Mouse (Mus musculus): ENCODE results near the gene Hnrnph2.

Hnrnph2 gene

GRCm38 (mm10) chrX:134600659-134601379 is at the start of gene Hnrnph2, which contains the start of gene Gla:
Hnrnph2 (plus strand) TSS chrX:134601179.
Gla (minus strand) TSS chrX:134601125.
- peak; percentile 98 for DNase-seq (ENCODE audit: low read depth, low spot score)

GRCm38 (mm10) chrX:134553326-134553725 is 47.7 kb upstream of the Hnrnph2 start:
- DNase-seq (ENCODE audit: low read depth, low spot score), result no peak

- no peak for DNase-seq (ENCODE audit: low read depth, low spot score)
Observed at GRCm38 (mm10) chrX:134554425-134554824, 46.6 kb upstream of the Hnrnph2 start.

DNA sequence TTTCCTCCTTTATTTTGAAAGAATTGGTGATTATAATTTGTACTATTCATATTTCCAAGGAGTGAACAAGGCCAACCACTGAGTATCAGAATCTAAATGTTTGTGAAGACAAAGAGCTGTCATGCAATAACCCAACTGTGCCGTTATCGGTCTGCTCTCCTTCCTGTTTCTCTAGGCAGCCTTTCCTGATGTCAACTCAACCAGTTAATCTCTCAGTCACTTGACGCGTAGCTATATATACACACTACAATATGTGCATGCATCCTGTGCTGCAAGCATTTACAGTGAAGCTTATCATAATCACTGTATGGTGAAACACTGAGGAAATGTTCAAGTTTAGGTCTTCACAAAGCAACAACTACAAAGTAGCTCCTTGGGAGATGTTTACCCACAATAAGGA is 36.7 kb upstream of the Hnrnph2 start:
- no peak for DNase-seq (ENCODE audit: low read depth, low spot score)

GRCm38 (mm10) chrX:134566536-134567222 is 34.3 kb upstream of the Hnrnph2 start:
- DNase-seq (ENCODE audit: low read depth, low spot score), result no peak

DNA sequence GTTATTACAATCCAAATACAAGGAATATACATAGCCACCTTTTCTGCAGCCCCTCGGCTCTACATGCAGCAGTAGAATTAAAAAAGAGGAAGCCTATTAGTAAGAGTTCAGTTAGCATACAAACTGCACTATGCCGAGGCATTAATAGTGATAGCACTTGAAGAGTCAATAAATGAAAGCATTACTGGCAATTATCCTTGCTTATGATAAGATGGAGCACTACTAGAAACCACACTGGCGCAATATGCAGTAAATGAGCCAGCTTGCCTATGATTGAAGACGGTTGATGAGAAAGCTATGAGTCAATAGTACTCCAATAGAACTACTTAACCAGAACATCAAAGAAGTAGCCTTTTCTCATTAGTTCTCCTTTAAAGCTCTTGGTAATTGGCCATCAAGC is 23.1 kb upstream of the Hnrnph2 start:
- DNase-seq (ENCODE audit: low read depth, low spot score), result no peak

GRCm38 (mm10) chrX:134580528-134581305 is 20.3 kb upstream of the Hnrnph2 start:
- DNase-seq (ENCODE audit: low read depth, low spot score), result no peak

- DNase-seq (ENCODE audit: low read depth, low spot score), result no peak
Observed at GRCm38 (mm10) chrX:134582270-134582669, 18.7 kb upstream of the Hnrnph2 start.

DNA sequence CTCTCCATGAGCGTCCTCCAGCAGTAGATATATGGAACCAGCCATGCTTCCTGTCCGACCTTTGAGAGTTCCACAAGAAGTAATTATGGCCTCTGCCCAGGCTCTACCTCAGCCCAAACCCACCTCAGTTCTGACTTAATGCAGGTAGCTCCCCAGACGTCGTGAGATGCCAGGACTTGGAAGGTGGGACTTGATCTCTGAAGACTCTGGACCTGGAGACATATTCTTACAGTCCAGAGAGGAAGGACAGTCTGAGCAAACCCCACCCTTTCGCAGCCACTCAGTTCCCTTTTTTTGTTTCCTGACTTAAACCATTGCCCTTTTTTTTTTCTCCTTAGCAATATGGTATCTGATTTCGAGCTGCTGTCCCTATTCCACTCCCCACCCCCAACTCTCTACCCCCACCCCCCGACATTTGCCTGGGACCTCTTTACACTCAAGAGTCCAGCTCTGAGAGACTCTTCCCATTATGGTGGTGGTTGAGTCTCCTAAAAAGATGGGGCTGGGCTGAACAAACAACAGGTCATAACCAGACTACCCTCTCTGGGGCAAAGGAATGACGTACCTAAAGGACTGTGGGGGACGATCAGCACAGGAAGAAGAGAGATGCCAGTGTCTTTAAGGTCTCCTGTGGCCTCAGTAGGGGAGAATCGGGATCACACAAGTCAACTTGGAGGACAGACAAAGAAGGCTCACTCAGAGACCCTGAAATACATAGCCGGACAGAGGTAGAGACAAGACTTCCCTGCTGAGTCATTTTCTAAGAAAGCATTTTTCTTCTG is 17.9 kb upstream of the Hnrnph2 start, which contains the start of gene Btk:
Gene Btk (minus strand): TSS at position 683 of the 782 bp plus-strand sequence.
- no peak for DNase-seq (ENCODE audit: low read depth, low spot score)

DNA sequence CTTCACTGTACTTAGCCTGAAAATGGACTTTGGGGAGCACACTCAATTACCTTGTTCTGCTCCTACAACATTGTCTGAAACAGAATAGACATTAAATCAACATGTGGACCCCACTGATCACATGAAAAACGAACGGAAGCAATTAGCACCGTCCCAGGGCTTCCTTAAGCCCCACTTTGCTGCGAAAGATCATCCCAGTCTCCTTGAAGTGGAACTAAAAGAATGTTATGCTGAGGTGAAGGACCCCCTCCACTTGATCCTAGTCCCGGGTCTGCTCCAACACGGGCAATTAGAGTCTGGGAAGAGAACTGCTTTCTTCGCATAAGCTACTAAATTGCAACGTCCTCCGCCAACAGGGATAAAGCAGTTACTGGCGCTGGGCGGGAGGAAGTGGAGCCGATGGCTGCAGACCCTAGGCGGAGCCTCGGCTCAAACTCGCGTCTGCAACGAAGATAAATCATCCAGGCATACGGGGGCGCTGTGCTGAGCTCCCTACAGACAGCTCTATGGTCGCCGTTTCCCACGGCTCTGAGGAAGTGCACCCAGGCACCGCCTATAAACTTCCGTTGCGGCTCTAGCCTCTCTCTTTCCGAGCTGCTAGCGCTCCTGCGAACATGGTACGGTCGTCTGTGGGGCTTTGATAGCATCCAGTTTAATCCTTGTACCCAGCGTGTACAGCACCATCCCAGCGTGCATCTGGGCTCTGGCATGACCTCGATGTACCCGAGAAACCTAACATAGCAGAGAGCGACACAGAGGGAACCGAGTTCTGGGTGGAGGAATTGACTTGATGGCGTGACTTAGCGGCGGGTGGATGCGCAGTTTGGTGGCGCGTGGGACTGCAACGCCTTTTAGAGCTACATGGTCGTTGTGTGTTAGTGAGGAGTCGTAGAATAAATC is 15.6 kb upstream of the Hnrnph2 start, which contains the start of gene Rpl36a:
Gene Rpl36a (plus strand): TSS at position 552 of the 900 bp plus-strand sequence.
- DNase-seq (ENCODE audit: low read depth, low spot score), result peak; percentile 93

DNA sequence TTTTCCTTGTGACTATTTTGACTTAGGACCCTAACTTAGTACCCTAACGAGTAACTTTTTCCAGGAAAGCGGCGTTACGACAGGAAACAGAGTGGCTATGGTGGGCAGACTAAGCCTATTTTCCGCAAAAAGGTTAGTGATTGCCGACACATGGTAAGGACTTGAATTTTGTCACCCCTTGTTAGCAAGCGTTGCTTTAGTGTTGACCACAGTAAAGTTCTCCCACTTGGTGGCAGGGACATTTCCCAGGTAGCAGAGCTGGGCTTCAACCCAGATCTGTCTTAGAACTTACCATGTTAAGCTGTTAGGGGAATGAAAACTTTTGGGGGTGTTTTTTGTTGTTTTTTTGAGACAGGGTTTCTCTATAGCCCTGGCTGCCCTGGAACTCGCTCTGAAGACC is 14.5 kb upstream of the Hnrnph2 start:
- DNase-seq (ENCODE audit: low read depth, low spot score), result no peak

DNA sequence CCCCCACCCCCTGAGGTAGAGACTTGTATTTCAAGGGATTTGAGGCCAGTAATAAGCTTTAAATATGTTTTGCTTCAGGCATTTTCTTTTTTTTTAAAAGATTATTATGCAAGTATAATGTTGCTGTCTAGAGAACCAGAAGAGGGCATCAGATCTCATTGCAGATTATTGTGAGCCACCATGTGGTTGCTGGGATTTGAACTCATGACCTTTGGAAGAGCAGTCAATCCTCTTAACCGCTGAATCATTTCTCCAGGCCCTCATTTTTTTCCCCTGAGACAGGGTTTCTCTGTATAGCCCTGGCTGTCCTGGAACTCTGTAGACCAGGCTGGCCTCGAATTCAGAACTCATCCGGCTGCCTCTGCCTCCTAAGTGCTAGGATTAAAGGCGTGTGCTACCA is 12.7 kb upstream of the Hnrnph2 start:
- DNase-seq (ENCODE audit: low read depth, low spot score), result peak; percentile 9

- no peak for DNase-seq (ENCODE audit: low read depth, low spot score)
Observed at GRCm38 (mm10) chrX:134588997-134589396, 12.0 kb upstream of the Hnrnph2 start.

DNA sequence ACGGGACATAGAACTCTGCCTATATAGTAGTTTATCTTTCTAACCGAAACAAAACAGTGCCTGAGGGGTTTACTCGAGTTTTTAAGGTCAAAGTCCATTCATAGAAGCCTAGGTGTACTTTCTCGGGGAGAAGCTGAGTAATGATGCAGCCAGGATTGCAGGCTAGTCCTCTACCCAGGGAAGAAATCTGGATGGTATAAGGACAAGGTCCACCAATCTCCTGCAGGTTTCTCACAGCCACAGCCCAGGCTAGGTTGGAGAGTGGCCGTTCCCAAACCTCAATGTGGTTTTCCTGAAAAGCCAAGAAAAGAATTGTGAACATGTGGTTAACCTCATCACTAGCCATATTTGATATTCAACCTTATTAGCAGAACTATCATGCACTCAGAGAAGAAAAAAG is 11.1 kb upstream of the Hnrnph2 start:
- DNase-seq (ENCODE audit: low read depth, low spot score), result no peak

DNA sequence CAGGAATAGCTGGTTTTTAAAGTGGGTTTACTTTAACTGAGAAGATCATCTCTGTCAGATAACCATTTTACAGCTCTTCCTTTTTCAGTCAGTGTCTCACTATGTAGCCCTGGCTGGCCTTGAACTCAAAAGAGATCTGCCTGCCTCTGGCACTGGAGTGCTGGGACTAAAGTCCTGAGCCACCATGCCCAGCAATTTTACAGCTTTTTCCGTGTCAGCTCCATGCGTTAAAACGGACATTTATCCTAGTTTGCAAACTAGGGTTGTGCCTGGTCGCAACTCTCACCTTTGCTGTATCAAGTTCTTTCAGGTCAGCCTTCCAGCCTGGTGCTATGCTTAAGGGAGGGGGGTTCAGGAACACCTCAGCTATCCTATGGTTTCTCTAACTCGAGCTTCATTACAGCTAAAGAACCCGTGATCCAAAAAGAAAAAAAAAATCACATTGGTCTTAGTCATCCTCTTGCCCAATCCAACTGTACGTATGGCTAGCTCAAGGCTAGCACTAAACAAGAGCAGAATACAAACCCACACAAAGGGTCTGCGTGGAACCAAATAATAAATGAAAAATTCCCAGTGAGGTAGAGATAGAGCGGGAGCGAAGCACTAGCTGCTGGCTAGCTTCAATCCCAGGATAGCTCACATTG is 935 bp upstream of the Hnrnph2 start:
- DNase-seq (ENCODE audit: low read depth, low spot score), result no peak

DNA sequence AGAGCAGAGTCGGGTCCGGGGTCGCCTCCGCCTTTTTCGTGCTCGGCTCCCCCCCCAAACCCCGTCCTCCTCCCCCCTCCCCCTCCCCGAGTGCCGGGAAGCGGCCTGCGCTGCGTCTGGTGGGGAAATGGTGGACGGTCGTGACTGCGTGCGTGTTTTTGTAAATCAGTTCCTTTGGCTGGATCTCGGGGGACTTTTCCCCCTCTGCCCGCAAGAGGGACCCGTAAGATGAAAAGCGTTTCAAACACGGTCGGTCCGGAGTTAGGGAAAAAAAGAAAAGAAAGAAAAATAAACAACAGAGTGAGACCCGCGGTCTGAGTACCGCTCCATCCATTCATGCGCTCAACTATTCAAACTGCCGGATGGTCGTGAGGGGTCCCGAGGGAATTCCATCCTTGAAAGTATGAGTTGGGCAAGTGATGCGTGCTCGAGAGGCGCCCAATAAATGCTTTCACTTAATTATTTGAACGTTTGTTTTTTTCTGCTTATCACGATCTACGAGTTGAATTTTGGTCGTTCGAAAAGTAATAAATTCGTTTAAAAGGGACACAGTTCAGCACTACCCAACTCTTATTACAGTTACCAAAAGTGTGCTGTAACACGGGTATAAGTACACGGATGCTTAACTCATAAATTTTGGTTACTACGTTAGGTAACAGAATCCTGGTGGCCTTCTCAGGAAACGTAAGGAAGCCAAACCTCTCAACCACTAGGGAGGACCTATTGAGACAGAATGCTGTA is 571 bp downstream of the Hnrnph2 start:
- peak; percentile 53 for DNase-seq (ENCODE audit: low read depth, low spot score)

DNA sequence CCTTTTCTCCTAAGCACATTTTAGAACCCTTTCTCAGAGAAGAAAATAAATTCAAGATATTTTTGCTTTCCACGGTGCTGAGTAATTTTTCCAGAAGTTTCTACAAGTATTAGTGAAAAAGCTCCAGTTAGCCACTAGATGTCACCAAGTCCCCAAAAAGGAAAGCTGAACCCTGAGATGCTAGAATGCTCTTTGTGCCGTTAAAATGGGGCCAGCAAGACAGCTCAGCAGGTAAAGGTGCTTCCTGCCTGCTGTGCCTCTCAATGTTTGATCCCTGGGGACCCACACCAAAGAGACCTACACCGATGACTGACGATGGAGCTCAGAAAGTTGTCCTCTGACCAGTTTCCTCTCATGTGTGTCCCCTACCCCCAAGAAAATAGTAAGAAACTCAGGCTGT is 8.5 kb downstream of the Hnrnph2 start:
- DNase-seq (ENCODE audit: low read depth, low spot score), result peak; percentile 32

- DNase-seq (ENCODE audit: low read depth, low spot score), result no peak
Observed at GRCm38 (mm10) chrX:134610984-134611383, 10.0 kb downstream of the Hnrnph2 start.
